Mouse (Mus musculus) olfactory bulb, adult 2 months (tissue): Measurements from ENCODE around the gene Syn3.

Experiments
- CTCF ChIP-seq: fragments of 200-500 bp; IDR thresholded peaks from 2 replicates; pipeline ENCODE4 v1.5.1; 2012; ENCODE audit warnings: low read depth, mild to moderate bottlenecking, low read length, moderate library complexity; ENCODE audit not compliant: insufficient read depth
- POLR2A ChIP-seq: fragments of 200-500 bp; IDR thresholded peaks from 2 replicates; pipeline ENCODE4 v1.6.1; 2012; ENCODE audit warnings: mild to moderate bottlenecking, low read depth, low read length, moderate library complexity; ENCODE audit not compliant: insufficient read depth

DNA sequence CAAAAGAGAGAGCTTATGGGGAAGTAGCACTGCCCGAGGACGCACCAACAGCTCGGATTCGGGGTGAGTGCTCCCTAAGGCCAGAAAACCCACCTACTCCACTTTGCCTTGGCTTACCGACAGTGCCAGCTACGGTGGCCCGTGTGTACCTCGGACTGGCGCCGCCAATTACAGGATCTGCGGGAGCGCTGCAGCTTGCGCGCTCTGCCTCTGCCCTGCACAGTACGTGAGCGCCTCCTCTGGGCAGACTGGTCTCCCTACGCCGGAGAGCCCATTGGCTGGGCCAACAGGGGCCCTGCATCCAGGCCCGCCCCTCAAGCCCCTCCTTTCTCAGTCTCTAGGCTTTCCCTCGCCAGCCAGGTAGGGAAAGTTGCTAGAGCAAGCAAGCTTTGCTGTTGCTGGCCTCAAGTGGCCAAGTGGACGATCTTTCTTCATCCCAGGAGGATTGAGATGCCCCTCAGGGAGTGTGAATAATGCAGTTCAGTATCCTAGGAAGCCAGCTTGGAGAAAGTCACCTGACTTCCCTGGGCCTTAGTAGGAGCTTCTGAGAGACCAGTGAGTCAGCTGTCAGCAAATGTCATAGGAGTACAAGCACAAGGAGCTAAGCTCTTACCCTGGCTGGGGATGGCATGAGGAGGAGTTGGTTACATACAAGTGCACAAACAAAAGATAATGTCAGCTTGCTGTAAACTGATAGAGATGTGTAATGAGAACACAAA lies at the start of gene Syn3:
- TF ChIP-seq CTCF (peak; percentile 82), POLR2A (peak; percentile 70)
